Mouse (Mus musculus) kidney, embryonic 14.5 days (tissue): Measurements from ENCODE around the gene 4930402F06Rik. TPM values are rescaled to one million over a fixed set of nuclear protein-coding genes. Genes with fewer than 3 reads are reported as not detected.

Experiments used
- ATAC-seq: fragments of 200-750 bp; cut with Nextera tagmentation; 2 replicates; pipeline ENCODE4 v1.8.0; 2017; ENCODE audit warnings: moderate number of reproducible peaks, mild to moderate bottlenecking, moderate TSS enrichment, moderate library complexity; ENCODE audit not compliant: low FRiP score, low TSS enrichment
- H3K27ac ChIP-seq: fragments of 300-500 bp; sonication (generic); 2 replicates; pipeline ENCODE4 v1.5.1; 2014; ENCODE audit warnings: low read depth, mild to moderate bottlenecking, low read length, moderate library complexity, mixed read lengths
- H3K27me3 ChIP-seq: fragments of 300-500 bp; sonication (generic); 2 replicates; pipeline ENCODE4 v1.6.1; 2014; ENCODE audit warnings: mild to moderate bottlenecking, low read length; ENCODE audit not compliant: control insufficient read depth, insufficient read depth
- H3K36me3 ChIP-seq: fragments of 300-500 bp; sonication (generic); 2 replicates; pipeline ENCODE4 v1.6.1; 2014; ENCODE audit warnings: low read length, mixed read lengths; ENCODE audit not compliant: control insufficient read depth, insufficient read depth
- H3K4me1 ChIP-seq: fragments of 300-500 bp; sonication (generic); 2 replicates; pipeline ENCODE4 v1.6.1; 2014; ENCODE audit warnings: low read length, mixed read lengths; ENCODE audit not compliant: control insufficient read depth, insufficient read depth
- H3K4me2 ChIP-seq: fragments of 300-500 bp; sonication (generic); replicated peaks from 2 replicates; pipeline ENCODE4 v1.6.1; 2014; ENCODE audit warnings: low read depth, mild to moderate bottlenecking, low read length
- H3K4me3 ChIP-seq: fragments of 300-500 bp; sonication (generic); 2 replicates; pipeline ENCODE4 v1.5.1; 2014; ENCODE audit warnings: mild to moderate bottlenecking, low read length
- H3K9ac ChIP-seq: fragments of 300-500 bp; sonication (generic); 2 replicates; pipeline ENCODE4 v1.6.1; 2014; ENCODE audit warnings: low read depth, mild to moderate bottlenecking, low read length, moderate library complexity
- H3K9me3 ChIP-seq: fragments of 300-500 bp; sonication (generic); 2 replicates; pipeline ENCODE4 v1.6.1; 2016; ENCODE audit warnings: low read length; ENCODE audit not compliant: control insufficient read depth
- WGBS: fragments of 180-500 bp; shearing (Covaris S2); extraction: QIAGEN DNeasy Blood & Tissue Kit; methylation state at CpG from one replicate; pipeline ENCODE4 v1.1.7; 2014; 5-methylcytosine and 5-hydroxymethylcytosine counted together
- polyA plus RNA-seq: library from polyadenylated mRNA; unstranded; fragments of >200 nt; fragmentation: Nextera tagmentation; extraction: Ambion mirVana; gene quantifications from 2 replicates; pipeline ENCODE4 v1.2.1, GENCODE M21; 2014

4930402F06Rik gene
- polyA plus RNA-seq, 1 experiment from 2014 or later: not detected

DNA sequence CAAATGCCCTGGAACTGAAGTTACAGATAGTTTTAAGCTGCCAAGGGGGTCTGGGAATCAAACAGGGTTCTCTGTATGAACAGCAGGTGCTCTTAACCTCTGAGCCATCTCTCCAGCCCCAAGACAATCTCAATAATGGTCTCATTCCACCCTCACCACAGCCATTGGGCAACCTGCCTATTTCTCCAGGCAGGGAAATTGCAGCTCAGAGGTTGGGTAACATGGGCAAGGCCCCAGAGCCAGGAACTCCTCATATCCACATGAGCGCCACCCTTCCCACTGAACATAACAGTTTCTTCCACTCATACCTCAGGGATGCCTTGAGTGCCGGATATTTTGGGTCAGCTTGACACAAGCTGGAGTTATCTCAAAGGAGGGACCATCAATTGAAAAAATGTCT, 40.8 kb upstream of the 4930402F06Rik start:
- Histone ChIP-seq H3K4me2 (no peak overlapping the region), H3K36me3 (no peaks in the 10 kb centered on the region), H3K9ac (no peak overlapping the region), H3K9me3 (no peaks in the 10 kb centered on the region), H3K4me1 (peaks cover 30% of the 10 kb centered on the region), H3K27me3 (no peaks in the 10 kb centered on the region; the same call in 1 of the 2 replicates), H3K4me3 (no peak overlapping the region), H3K27ac (no peak overlapping the region)
- ATAC-seq: no peak
- WGBS: 94% methylated on average over 2 of the region's 2 CpGs

DNA sequence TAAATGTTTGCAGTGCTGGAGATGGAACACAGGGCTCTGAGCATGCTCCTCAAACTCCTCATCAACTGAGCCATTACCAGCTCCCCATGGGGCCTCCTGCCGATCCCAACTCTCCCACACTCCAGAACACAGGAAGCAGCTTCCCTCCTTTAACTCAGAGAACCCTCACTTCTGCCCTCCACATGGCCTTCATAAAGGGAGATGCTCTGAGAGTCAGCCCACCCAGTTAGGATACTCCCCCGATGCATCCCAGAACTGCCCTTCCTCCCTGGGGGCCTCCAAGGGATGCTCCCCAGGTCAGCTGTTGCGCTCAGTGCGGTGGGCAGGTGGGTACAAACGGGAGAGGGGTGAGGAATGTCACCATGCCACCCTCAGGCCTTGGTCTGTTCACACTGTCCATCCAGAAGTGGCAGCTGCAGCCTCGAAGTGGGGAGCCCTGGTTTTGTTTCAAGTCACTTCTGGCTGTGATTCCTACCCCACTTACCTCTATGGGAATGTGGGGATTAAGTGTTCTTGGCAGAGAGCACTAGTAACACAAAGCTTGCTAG, 37.7 kb upstream of the 4930402F06Rik start:
- WGBS: 66% methylated on average over 6 of the region's 6 CpGs
- ATAC-seq: no peak
- no peaks in the 10 kb centered on the region for H3K36me3 ChIP-seq
- no peaks in the 10 kb centered on the region for H3K9me3 ChIP-seq
- peaks cover 35% of the 10 kb centered on the region for H3K4me1 ChIP-seq
- no peaks in the 10 kb centered on the region for H3K27me3 ChIP-seq
- H3K4me2 ChIP-seq: no peak overlapping the region
- H3K4me3 ChIP-seq: no peak overlapping the region
- no peak overlapping the region for H3K9ac ChIP-seq
- no peak overlapping the region for H3K27ac ChIP-seq

- H3K4me2 ChIP-seq: no peak overlapping the region
- H3K9ac ChIP-seq: no peak overlapping the region
- H3K4me3 ChIP-seq: no peak overlapping the region
- no peaks in the 10 kb centered on the region for H3K9me3 ChIP-seq
- WGBS: 36% methylated on average over 4 of the region's 4 CpGs
- peaks cover 35% of the 10 kb centered on the region for H3K4me1 ChIP-seq
- H3K27ac ChIP-seq: peak overlapping the region; percentile 25; the same call in 1 of the 2 replicates
- no peaks in the 10 kb centered on the region for H3K36me3 ChIP-seq
- H3K27me3 ChIP-seq: no peaks in the 10 kb centered on the region
- no peak for ATAC-seq
Observed at GRCm38 (mm10) chr2:35433428-35433827, 36.5 kb upstream of the 4930402F06Rik start.

DNA sequence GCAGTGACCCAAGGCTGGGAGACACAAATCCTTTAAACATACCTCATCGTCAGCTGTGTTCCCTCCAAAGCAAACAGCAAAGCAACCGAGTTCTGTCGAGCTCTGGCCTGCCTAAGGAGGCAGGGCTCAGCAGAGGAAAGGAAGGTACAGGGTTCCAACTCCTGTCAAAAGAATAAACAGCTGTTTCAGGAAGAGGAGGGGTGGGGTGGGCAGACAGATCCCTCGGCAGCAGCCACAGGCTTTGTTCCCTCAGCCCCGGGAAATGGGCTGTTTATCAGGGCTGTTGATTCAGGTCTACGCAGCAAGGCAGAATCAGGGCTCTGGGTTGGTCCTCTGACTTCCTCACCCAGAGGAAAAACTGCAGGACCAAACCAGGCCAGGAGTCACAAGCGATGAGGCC, 35.5 kb upstream of the 4930402F06Rik start:
- H3K27ac ChIP-seq: peak overlapping the region; percentile 25; the same call in 1 of the 2 replicates
- H3K36me3 ChIP-seq: no peaks in the 10 kb centered on the region
- H3K9ac ChIP-seq: no peak overlapping the region
- H3K9me3 ChIP-seq: no peaks in the 10 kb centered on the region
- H3K4me1 ChIP-seq: peaks cover 41% of the 10 kb centered on the region
- peak; percentile 32; the same call in 1 of the 2 replicates for ATAC-seq
- H3K27me3 ChIP-seq: no peaks in the 10 kb centered on the region
- H3K4me3 ChIP-seq: no peak overlapping the region
- WGBS: 19% methylated on average over 7 of the region's 7 CpGs
- H3K4me2 ChIP-seq: peak overlapping the region; percentile 2; the same call in 1 of the 2 replicates

GRCm38 (mm10) chr2:35432011-35432410, 35.0 kb upstream of the 4930402F06Rik start:
- WGBS: 8% methylated on average over 7 of the region's 7 CpGs
- peak; percentile 61; the same call in 1 of the 2 replicates for ATAC-seq
- H3K4me3 ChIP-seq: no peak overlapping the region
- peak overlapping the region; percentile 2; the same call in 1 of the 2 replicates for H3K4me2 ChIP-seq
- peak overlapping the region; percentile 25; the same call in 1 of the 2 replicates for H3K27ac ChIP-seq
- no peaks in the 10 kb centered on the region for H3K36me3 ChIP-seq
- H3K27me3 ChIP-seq: no peaks in the 10 kb centered on the region
- no peak overlapping the region for H3K9ac ChIP-seq
- no peaks in the 10 kb centered on the region for H3K9me3 ChIP-seq
- H3K4me1 ChIP-seq: peaks cover 41% of the 10 kb centered on the region

DNA sequence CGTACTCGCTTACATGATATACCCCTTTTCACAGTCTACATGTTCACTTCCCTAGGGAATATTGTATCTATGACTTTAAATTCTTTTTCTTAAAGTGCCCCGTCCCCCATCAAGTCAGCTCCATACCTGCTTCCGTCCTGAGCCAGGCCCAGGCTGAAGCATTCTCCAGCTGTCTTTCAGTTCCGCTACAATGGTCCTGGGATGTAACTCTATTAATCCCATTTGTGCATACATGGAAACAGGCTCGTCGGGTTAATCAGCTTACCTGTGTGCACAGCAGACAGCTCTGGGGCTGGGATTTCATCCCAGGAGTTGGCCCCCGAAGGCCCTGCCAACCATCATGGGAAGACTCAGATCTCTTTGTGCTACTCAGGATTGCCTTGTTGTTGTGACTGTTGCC, 33.8 kb upstream of the 4930402F06Rik start:
- Histone ChIP-seq H3K27me3 (no peaks in the 10 kb centered on the region), H3K9me3 (no peaks in the 10 kb centered on the region), H3K27ac (no peak overlapping the region), H3K4me2 (no peak overlapping the region), H3K9ac (no peak overlapping the region; the same call in 1 of the 2 replicates), H3K4me3 (no peak overlapping the region), H3K36me3 (no peaks in the 10 kb centered on the region), H3K4me1 (peaks cover 41% of the 10 kb centered on the region)
- 84% methylated on average over 8 of the region's 8 CpGs for whole genome bisulfite sequencing
- ATAC-seq: no peak

GRCm38 (mm10) chr2:35428615-35429300, 31.8 kb upstream of the 4930402F06Rik start:
- Histone ChIP-seq H3K4me3 (no peak overlapping the region), H3K9ac (no peak overlapping the region), H3K27ac (peak overlapping the region; percentile 12; the same call in 1 of the 2 replicates), H3K9me3 (no peaks in the 10 kb centered on the region), H3K27me3 (no peaks in the 10 kb centered on the region), H3K4me2 (no peak overlapping the region), H3K36me3 (no peaks in the 10 kb centered on the region), H3K4me1 (peaks cover 30% of the 10 kb centered on the region)
- ATAC-seq: peak; percentile 38; the same call in 1 of the 2 replicates
- WGBS: 41% methylated on average over 4 of the region's 4 CpGs

GRCm38 (mm10) chr2:35427559-35427958, 30.6 kb upstream of the 4930402F06Rik start:
- Histone ChIP-seq H3K27me3 (no peaks in the 10 kb centered on the region), H3K4me3 (no peak overlapping the region), H3K4me1 (peaks cover 18% of the 10 kb centered on the region; the same call in 1 of the 2 replicates), H3K9ac (no peak overlapping the region), H3K36me3 (no peaks in the 10 kb centered on the region; the same call in 1 of the 2 replicates), H3K27ac (peak overlapping the region; percentile 30; the same call in 1 of the 2 replicates), H3K9me3 (no peaks in the 10 kb centered on the region), H3K4me2 (no peak overlapping the region)
- ATAC-seq: peak; percentile 53; the same call in 1 of the 2 replicates
- 12% methylated on average over 2 of the region's 2 CpGs for WGBS
